Mouse (Mus musculus) myocyte (in vitro differentiated cells): Measurements from ENCODE around the gene Gmds.

Source experiments
- CEBPB ChIP-seq: IDR thresholded peaks from 2 replicates; pipeline ENCODE4 v1.6.1; 2011; ENCODE audit warnings: mild to moderate bottlenecking, moderate library complexity; ENCODE audit not compliant: poor library complexity, insufficient read depth, severe bottlenecking
- E2F4 ChIP-seq: IDR thresholded peaks from one replicate; pipeline ENCODE4 v1.6.1; 2011; ENCODE audit warnings: mild to moderate bottlenecking, control low read depth, moderate library complexity; ENCODE audit not compliant: insufficient read depth
- MAX ChIP-seq: IDR thresholded peaks from one replicate; pipeline ENCODE4 v1.6.1; 2011; ENCODE audit warnings: low read depth, mild to moderate bottlenecking, control low read depth
- MYOD1 ChIP-seq, 3 experiments: IDR thresholded peaks; one replicate each; pipeline ENCODE4 v1.6.1; 2011; ENCODE audit warnings: control low read depth in 2 of 3, low read depth in 2 of 3, mild to moderate bottlenecking in 2 of 3, moderate library complexity in 1 of 3; ENCODE audit not compliant: insufficient read length in 2 of 3, control insufficient read depth in 1 of 3
- MYOG ChIP-seq, 3 experiments: IDR thresholded peaks; one replicate each; pipeline ENCODE4 v1.6.1; 2011; ENCODE audit warnings: control low read depth in 2 of 3, low read depth in 2 of 3, mild to moderate bottlenecking in 2 of 3; ENCODE audit not compliant: insufficient read length in 2 of 3, control insufficient read depth in 1 of 3, insufficient read depth in 1 of 3
- POLR2A ChIP-seq: IDR thresholded peaks from one replicate; pipeline ENCODE4 v1.6.1; 2011; ENCODE audit warnings: low read depth, mild to moderate bottlenecking, control low read depth, moderate library complexity; ENCODE audit not compliant: insufficient read length
- POLR2AphosphoS2 ChIP-seq: IDR thresholded peaks from one replicate; pipeline ENCODE4 v1.6.1; 2011; ENCODE audit warnings: low read depth, control low read depth; ENCODE audit not compliant: insufficient read length
- SRF ChIP-seq: IDR thresholded peaks from one replicate; pipeline ENCODE4 v1.6.1; 2011; ENCODE audit warnings: low read depth; ENCODE audit not compliant: control insufficient read depth, insufficient read length
- USF1 ChIP-seq: IDR thresholded peaks from one replicate; pipeline ENCODE4 v1.6.1; 2011; ENCODE audit warnings: low read depth, mild to moderate bottlenecking, control low read depth, moderate library complexity

GRCm38 (mm10) chr13:31955171-31955570 is 383.4 kb downstream of the Gmds start:
- TF ChIP-seq MYOD1 (IDR thresholded peaks at IDR 0.05; ENCODE audit: control insufficient read depth in 1 of 3, insufficient read length in 2 of 3, low read depth in 2 of 3) (no peak), USF1 (no peak), POLR2A (no peak), MAX (no peak), MYOG (IDR thresholded peaks at IDR 0.05; ENCODE audit: control insufficient read depth in 1 of 3, insufficient read depth in 1 of 3, insufficient read length in 2 of 3, low read depth in 2 of 3) (no peak), CEBPB (no peak), POLR2AphosphoS2 (no peak), SRF (no peak), E2F4 (no peak)
